10 mouse cellular contexts compared by ENCODE assay signal in the genomic region with DNA sequence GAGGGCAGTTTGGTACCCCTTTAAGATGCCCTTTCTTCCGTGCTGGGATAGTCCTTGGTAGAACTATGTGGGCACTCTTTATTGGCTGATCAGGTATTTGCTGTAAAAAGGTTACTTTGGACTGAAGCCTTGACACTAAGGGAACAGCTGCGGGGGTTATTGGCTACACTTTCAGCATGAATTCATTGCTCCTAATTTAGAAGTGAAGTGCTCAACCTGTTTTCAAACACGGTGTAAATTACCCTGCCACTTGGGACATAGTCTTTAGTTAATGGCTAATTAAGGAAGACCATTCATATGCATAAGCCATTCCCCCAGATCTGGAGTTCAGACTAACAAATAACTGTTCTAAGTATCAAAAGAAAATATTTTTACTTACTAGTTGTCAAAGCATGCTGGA. TPM values are rescaled to one million over a fixed set of nuclear protein-coding genes. Genes with fewer than 3 reads are reported as not detected.
DNase-seq lines count a peak whose midpoint lies in the region; ATAC-seq and TF ChIP-seq lines count a peak whose summit lies in the region.
"Had no signal": no experiment of that assay in that cellular context is flagged by ENCODE, and none has a peak within 500 bp of the region (broad histone marks: within the 10 kb centered on the region; RNA-seq: fewer than 3 reads in every experiment).

No protein-coding gene starts in this region.

- H3K4me1 ChIP-seq in lung, embryonic 14.5 days (ENCODE audit: insufficient read depth): no peaks in the 10 kb centered on the region
- no peaks in the 10 kb centered on the region for H3K4me1 ChIP-seq in lung, adult 2 months (ENCODE audit: control insufficient read depth, insufficient read depth, low read length)
- H3K4me1 ChIP-seq in forebrain, embryonic 12.5 days: peaks cover 31% of the 10 kb centered on the region
- peaks cover 31% of the 10 kb centered on the region for H3K4me1 ChIP-seq in limb, embryonic 13.5 days
- no peaks in the 10 kb centered on the region; the same call in none of the 2 replicates for H3K4me1 ChIP-seq in stomach, embryonic 14.5 days (ENCODE audit: control insufficient read depth, insufficient read depth, low read length)

- no peak overlapping the region for H3K27ac ChIP-seq in lung, embryonic 14.5 days (ENCODE audit: low read depth)
- H3K27ac ChIP-seq in forebrain, embryonic 12.5 days: no peak overlapping the region
- H3K27ac ChIP-seq in limb, embryonic 13.5 days: no peak overlapping the region
- H3K27ac ChIP-seq in stomach, embryonic 14.5 days (ENCODE audit: low read length): no peak overlapping the region

- peak overlapping the region; percentile 86 for H3K4me2 ChIP-seq in lung, embryonic 14.5 days
- peak overlapping the region; percentile 95 for H3K4me2 ChIP-seq in forebrain, embryonic 12.5 days
- H3K4me2 ChIP-seq in limb, embryonic 13.5 days (replicated peaks): peak overlapping the region; percentile 91
- peak overlapping the region; percentile 84 for H3K4me2 ChIP-seq in stomach, embryonic 14.5 days (replicated peaks; ENCODE audit: low read depth, low read length)

- ATAC-seq in lung, embryonic 14.5 days (ENCODE audit: insufficient read depth): no peak
- no peak for ATAC-seq in forebrain, embryonic 12.5 days (ENCODE audit: low FRiP score)
- no peak for ATAC-seq in limb, embryonic 13.5 days (ENCODE audit: low FRiP score, low read depth)
- ATAC-seq in stomach, embryonic 14.5 days (ENCODE audit: insufficient number of reproducible peaks, insufficient read depth, low FRiP score, low read depth): no peak

- H3K27me3 ChIP-seq in lung, embryonic 14.5 days (ENCODE audit: insufficient read depth, low read length): peaks cover 45% of the 10 kb centered on the region
- peaks cover 73% of the 10 kb centered on the region for H3K27me3 ChIP-seq in forebrain, embryonic 12.5 days
- H3K27me3 ChIP-seq in limb, embryonic 13.5 days: peaks cover 69% of the 10 kb centered on the region
- peaks cover 43% of the 10 kb centered on the region for H3K27me3 ChIP-seq in stomach, embryonic 14.5 days (ENCODE audit: control insufficient read depth, insufficient read depth, low read length)

- 5% methylated on average over 3 of the region's 3 CpGs for WGBS in lung, embryonic 14.5 days
- 15% methylated on average over 3 of the region's 3 CpGs for WGBS in lung, adult 2 months
- WGBS in forebrain, embryonic 12.5 days: 2% methylated on average over 3 of the region's 3 CpGs
- WGBS in limb, embryonic 13.5 days: 0% methylated on average over 3 of the region's 3 CpGs
- 8% methylated on average over 3 of the region's 3 CpGs for whole genome bisulfite sequencing in stomach, embryonic 14.5 days

- no peak for DNase-seq in lung, embryonic 14.5 days
- no peak for DNase-seq in lung, adult 2 months
- no peak for DNase-seq in retina, postnatal 1 day
- DNase-seq in cerebellum, adult 11 months: no peak
- DNase-seq in gastrocnemius, adult 8-10 months (ENCODE audit: low spot score in 2 of 2): no peak
- DNase-seq: lung, adult 18-20 months had no signal

- no peak overlapping the region for H3K9ac ChIP-seq in lung, embryonic 14.5 days
- no peak overlapping the region for H3K9ac ChIP-seq in forebrain, embryonic 12.5 days
- H3K9ac ChIP-seq in limb, embryonic 13.5 days: no peak overlapping the region
- no peak overlapping the region for H3K9ac ChIP-seq in stomach, embryonic 14.5 days (replicated peaks; ENCODE audit: low read depth, low read length)

- H3K4me3 ChIP-seq in lung, embryonic 14.5 days (ENCODE audit: low read depth, low read length): peak overlapping the region; percentile 47; the same call in 1 of the 2 replicates
- no peak overlapping the region for H3K4me3 ChIP-seq in lung, adult 2 months (replicated peaks; ENCODE audit: extremely low read depth, low read depth, low read length)
- H3K4me3 ChIP-seq in forebrain, embryonic 12.5 days (replicated peaks): peak overlapping the region; percentile 57
- peak overlapping the region; percentile 53 for H3K4me3 ChIP-seq in limb, embryonic 13.5 days
- H3K4me3 ChIP-seq in stomach, embryonic 14.5 days (ENCODE audit: low read depth, low read length): no peak overlapping the region; the same call in 1 of the 2 replicates

- no peaks in the 10 kb centered on the region for H3K36me3 ChIP-seq in lung, embryonic 14.5 days (ENCODE audit: insufficient read depth)
- no peaks in the 10 kb centered on the region for H3K36me3 ChIP-seq in forebrain, embryonic 12.5 days (replicated peaks)
- H3K36me3 ChIP-seq in limb, embryonic 13.5 days: no peaks in the 10 kb centered on the region
- H3K36me3 ChIP-seq in stomach, embryonic 14.5 days (ENCODE audit: control insufficient read depth, insufficient read depth, low read length): no peaks in the 10 kb centered on the region

- TF ChIP-seq POLR2A in lung, adult 2 months (IDR thresholded peaks at IDR 0.05; ENCODE audit: borderline replicate concordance, extremely low read depth, low read depth, low read length): no peak

- no peaks in the 10 kb centered on the region for H3K9me3 ChIP-seq in lung, embryonic 14.5 days (ENCODE audit: low read depth, low read length)
- H3K9me3 ChIP-seq in forebrain, embryonic 12.5 days: no peaks in the 10 kb centered on the region
- no peaks in the 10 kb centered on the region for H3K9me3 ChIP-seq in limb, embryonic 13.5 days
- no peaks in the 10 kb centered on the region for H3K9me3 ChIP-seq in stomach, embryonic 14.5 days (ENCODE audit: control insufficient read depth, low read depth, low read length)

- TF ChIP-seq CTCF in lung, embryonic 14.5 days (IDR thresholded peaks at IDR 0.05; ENCODE audit: low read depth): no peak
- TF ChIP-seq CTCF in lung, adult 2 months (IDR thresholded peaks at IDR 0.05; ENCODE audit: insufficient read depth, low read length): no peak

RNA-seq across cellular contexts. Expression of a gene that starts 2.7 kb away (rescaled TPM):
- polyA plus RNA-seq in lung, embryonic 14.5 days (2014; fragmentation: Nextera tagmentation; extraction: Ambion mirVana): 2.7 and 3.1 TPM in 2 replicates
- 0.27 and 0.51 TPM in 2 replicates for polyA plus RNA-seq in lung, adult 2 months (2012; rRNA removed)
- polyA plus RNA-seq in forebrain, embryonic 12.5 days (2016; fragmentation: Nextera tagmentation; extraction: Ambion mirVana): 2.7 and 2.9 TPM in 2 replicates
- polyA plus RNA-seq in limb, embryonic 13.5 days (2015; fragmentation: Nextera tagmentation; extraction: Ambion mirVana): 3.9 and 4.6 TPM in 2 replicates
- 1.8 and 2.1 TPM in 2 replicates for polyA plus RNA-seq in stomach, embryonic 14.5 days (2014; fragmentation: Nextera tagmentation; extraction: Ambion mirVana)
- under 1 TPM in 1 of 4 experiments, not detected in 3; 0.13 TPM for total RNA-seq in gastrocnemius, adult 8-10 months (2022)
- total RNA-seq: MEL had no signal

Comparison
In these comparisons a context has a peak if more than half of its experiments do, and no peak if none do; other contexts are left out.
1. H3K4me3 ChIP-seq: peak in lung, embryonic 14.5 days (single experiment), forebrain, embryonic 12.5 days (single experiment) and limb, embryonic 13.5 days (single experiment); none in lung, adult 2 months (single experiment) and stomach, embryonic 14.5 days (single experiment).
2. Peak in every context shown above with its lines, with median percentiles within 50 percentile points of each other: H3K4me2 ChIP-seq.